9 mouse cellular contexts compared by ENCODE assay signal in the genomic region with DNA sequence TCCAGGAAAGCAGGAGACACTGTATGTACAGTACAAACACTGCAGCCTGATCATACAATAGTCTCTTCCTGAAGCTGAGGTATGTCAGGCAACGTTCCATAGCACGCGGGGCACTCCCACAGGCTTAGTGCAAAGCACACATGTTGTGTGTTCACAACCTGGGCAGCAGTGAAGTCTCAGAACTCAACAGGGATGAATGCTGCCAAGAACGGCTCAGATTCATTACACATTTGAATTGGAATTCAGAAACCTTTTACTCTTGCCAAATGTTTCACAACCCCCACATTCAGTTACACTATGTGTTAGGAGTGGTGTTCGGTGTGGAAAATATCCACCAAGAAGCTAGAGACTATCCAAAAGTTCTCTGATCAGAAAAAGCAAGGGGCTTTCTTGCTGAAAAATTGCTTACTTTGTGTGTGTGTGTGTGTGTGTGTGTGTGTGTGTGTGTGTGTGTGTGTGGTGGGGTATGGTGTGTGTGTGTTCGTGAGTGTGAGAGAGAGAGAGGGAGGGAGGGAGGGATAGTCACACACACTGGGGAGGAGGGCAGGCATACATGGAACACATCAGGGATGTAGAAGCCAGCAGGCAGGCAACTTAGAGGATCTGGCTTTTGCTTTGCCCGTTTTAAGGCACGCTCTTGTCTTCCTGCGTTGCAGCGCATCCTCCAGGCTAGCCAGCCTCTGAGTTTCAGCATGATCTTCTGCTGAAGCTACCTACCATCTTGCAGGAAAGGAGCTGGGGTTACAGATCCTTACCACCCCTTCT. TPM values are rescaled to one million over a fixed set of nuclear protein-coding genes. Genes with fewer than 3 reads are reported as not detected.
A peak's percentile ranks its signal among the peaks of the same experiment; 100 is the strongest.
DNase-seq lines count a peak whose midpoint lies in the region; ATAC-seq and TF ChIP-seq lines count a peak whose summit lies in the region.
"Had no signal": no experiment of that assay in that cellular context is flagged by ENCODE, and none has a peak within 500 bp of the region (broad histone marks: within the 10 kb centered on the region; RNA-seq: fewer than 3 reads in every experiment).

No protein-coding gene starts in this region.

- peak; percentile 69 for ATAC-seq in forebrain, embryonic 15.5 days (replicated peaks)
- ATAC-seq in forebrain, embryonic 11.5 days (replicated peaks; ENCODE audit: low FRiP score): no peak
- ATAC-seq in hindbrain, postnatal 0 days: no peak

- peaks cover 3% of the 10 kb centered on the region; the same call in 1 of the 2 replicates for H3K4me1 ChIP-seq in forebrain, embryonic 15.5 days
- no peaks in the 10 kb centered on the region for H3K4me1 ChIP-seq in forebrain, embryonic 11.5 days (replicated peaks; ENCODE audit: control insufficient read depth, insufficient read depth, low read length)
- no peaks in the 10 kb centered on the region for H3K4me1 ChIP-seq in hindbrain, postnatal 0 days (ENCODE audit: insufficient read depth, low read length)

- no peak overlapping the region for H3K4me2 ChIP-seq in forebrain, embryonic 15.5 days (replicated peaks)
- no peak overlapping the region for H3K4me2 ChIP-seq in forebrain, embryonic 11.5 days (ENCODE audit: low read depth, low read length, severe bottlenecking)
- H3K4me2 ChIP-seq in hindbrain, postnatal 0 days (ENCODE audit: low read depth, low read length): no peak overlapping the region

- no peak for TF ChIP-seq CTCF in hindbrain, postnatal 0 days (IDR thresholded peaks at IDR 0.05; ENCODE audit: low read depth)

- H3K27ac ChIP-seq in forebrain, embryonic 15.5 days (replicated peaks): peak overlapping the region; percentile 66
- H3K27ac ChIP-seq in forebrain, embryonic 11.5 days (ENCODE audit: low read depth, low read length): no peak overlapping the region
- H3K27ac ChIP-seq in hindbrain, postnatal 0 days: no peak overlapping the region
- H3K27ac ChIP-seq: macrophage had no signal

- no peaks in the 10 kb centered on the region for H3K9me3 ChIP-seq in forebrain, embryonic 15.5 days
- no peaks in the 10 kb centered on the region for H3K9me3 ChIP-seq in forebrain, embryonic 11.5 days (ENCODE audit: control insufficient read depth, low read length)
- no peaks in the 10 kb centered on the region for H3K9me3 ChIP-seq in hindbrain, postnatal 0 days (ENCODE audit: low read length)

- H3K9ac ChIP-seq in forebrain, embryonic 15.5 days (replicated peaks): no peak overlapping the region
- no peak overlapping the region for H3K9ac ChIP-seq in forebrain, embryonic 11.5 days (ENCODE audit: low read length)
- no peak overlapping the region for H3K9ac ChIP-seq in hindbrain, postnatal 0 days (replicated peaks; ENCODE audit: low read length)

- DNase-seq in forebrain, embryonic 11.5 days (ENCODE audit: low spot score): no peak
- DNase-seq in NIH3T3 (ENCODE audit: low read depth): peak; percentile 93
- DNase-seq in gonadal fat pad, adult 2 months (ENCODE audit: low read depth): peak; percentile 67
- peak; percentile 44 to 84 for DNase-seq in left cerebral cortex, postnatal 14 days (ENCODE audit: low spot score in 2 of 2)
- peak; percentile 46 for DNase-seq in testis, postnatal 10 days (ENCODE audit: low spot score)
- no peak for DNase-seq in c-Kit-positive CD71-positive TER-119-positive erythroid progenitor cells, embryonic 14.5 days (ENCODE audit: low spot score)
- no peak for DNase-seq in hindbrain, postnatal 0 days (ENCODE audit: low spot score)

- H3K36me3 ChIP-seq in forebrain, embryonic 15.5 days: no peaks in the 10 kb centered on the region
- H3K36me3 ChIP-seq in forebrain, embryonic 11.5 days (ENCODE audit: control insufficient read depth, insufficient read depth, low read length): no peaks in the 10 kb centered on the region
- H3K36me3 ChIP-seq in hindbrain, postnatal 0 days (ENCODE audit: insufficient read depth, low read length): no peaks in the 10 kb centered on the region

- H3K4me3 ChIP-seq in forebrain, embryonic 15.5 days: no peak overlapping the region
- H3K4me3 ChIP-seq in forebrain, embryonic 11.5 days (ENCODE audit: low read depth, low read length): no peak overlapping the region
- H3K4me3 ChIP-seq in hindbrain, postnatal 0 days (ENCODE audit: low read length): no peak overlapping the region

- H3K27me3 ChIP-seq in forebrain, embryonic 15.5 days: no peaks in the 10 kb centered on the region
- H3K27me3 ChIP-seq in forebrain, embryonic 11.5 days (ENCODE audit: control insufficient read depth, insufficient read depth, low read length): no peaks in the 10 kb centered on the region
- H3K27me3 ChIP-seq in hindbrain, postnatal 0 days (ENCODE audit: insufficient read depth, low read length): no peaks in the 10 kb centered on the region

- intact Hi-C loops in left cerebral cortex, postnatal 14 days (cut with DNase I): no loop called here

- WGBS in forebrain, embryonic 15.5 days: 70% methylated on average over 9 of the region's 10 CpGs
- WGBS in forebrain, embryonic 11.5 days: 91% methylated on average over 9 of the region's 10 CpGs
- WGBS in hindbrain, postnatal 0 days: 77% methylated on average over 9 of the region's 10 CpGs

RNA-seq across cellular contexts. Expression of a gene that starts 24.2 kb away (rescaled TPM):
- 15.8 and 16.7 TPM in 2 replicates for polyA plus RNA-seq in forebrain, embryonic 15.5 days (2015; fragmentation: Nextera tagmentation; extraction: Ambion mirVana)
- polyA plus RNA-seq in forebrain, embryonic 11.5 days (2014; fragmentation: Nextera tagmentation; extraction: Ambion mirVana): 16.2 and 16.6 TPM in 2 replicates
- 52.5 and 56.6 TPM in 2 replicates for polyA plus RNA-seq in gonadal fat pad, adult 2 months (2012; rRNA removed)
- total RNA-seq in left cerebral cortex, postnatal 14 days (2021): 10 to 100 TPM; 65.0 to 70.6 TPM
- total RNA-seq in hindbrain, postnatal 0 days (2014; rRNA removed): 28.6 and 39.4 TPM in 2 replicates
- polyA plus RNA-seq in hindbrain, postnatal 0 days (2015; fragmentation: Nextera tagmentation; extraction: Ambion mirVana): 13.6 and 14.5 TPM in 2 replicates

Comparison
In these comparisons a context has a peak if more than half of its experiments do, and no peak if none do; other contexts are left out.
1. DNase-seq: peak in NIH3T3 (single experiment), gonadal fat pad, adult 2 months (single experiment), left cerebral cortex, postnatal 14 days (2 of 2) and testis, postnatal 10 days (single experiment); none in forebrain, embryonic 11.5 days (single experiment), c-Kit-positive CD71-positive TER-119-positive erythroid progenitor cells, embryonic 14.5 days (single experiment) and hindbrain, postnatal 0 days (single experiment).